Mouse (Mus musculus): ENCODE results near the gene Hectd1. TPM values are rescaled to one million over a fixed set of nuclear protein-coding genes. Genes with fewer than 3 reads are reported as not detected.

Gene Hectd1
- polyA plus RNA-seq, 1 experiment from 2014 or later, result 51.6 TPM

DNA sequence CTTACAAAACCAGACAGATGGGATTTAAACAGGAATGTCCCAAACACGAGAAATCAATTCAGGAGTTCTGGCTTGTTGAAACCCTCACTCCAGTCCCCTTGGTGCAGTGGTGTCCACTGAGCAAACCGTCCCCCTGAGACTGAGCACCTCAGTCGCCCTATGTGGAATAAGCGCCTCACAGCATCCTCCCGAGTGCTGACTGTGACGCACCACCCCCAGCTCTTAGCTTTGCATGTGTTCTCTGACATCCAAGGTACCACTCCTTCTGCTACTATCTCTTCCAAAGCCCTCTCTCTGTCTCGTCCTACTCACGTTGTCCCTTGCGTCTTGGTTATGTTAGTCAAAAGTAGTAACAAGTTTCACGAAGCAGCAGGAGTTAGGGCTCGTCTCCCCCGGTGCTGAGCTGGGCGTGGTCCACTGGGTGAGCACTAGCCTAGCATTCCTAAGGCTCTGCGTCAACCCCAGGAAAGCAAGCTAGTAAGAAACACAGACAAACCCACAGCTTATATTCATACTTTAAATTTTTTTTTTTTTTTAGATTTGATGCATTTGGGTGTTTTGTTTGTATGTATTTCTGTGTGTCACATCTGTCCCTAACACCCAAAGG is 94.6 kb downstream of the Hectd1 start:
- Histone ChIP-seq H3K4me1 (ENCODE audit: control insufficient read depth, insufficient read depth, low read length) (peaks cover 12% of the 10 kb centered on the region), H3K4me3 (ENCODE audit: low read length) (no peak overlapping the region), H3K9ac (ENCODE audit: low read depth, low read length) (no peak overlapping the region), H3K36me3 (ENCODE audit: control insufficient read depth, insufficient read depth, low read length) (no peaks in the 10 kb centered on the region), H3K4me2 (replicated peaks; ENCODE audit: low read depth, low read length) (no peak overlapping the region), H3K27me3 (ENCODE audit: control insufficient read depth, insufficient read depth, low read length) (no peaks in the 10 kb centered on the region), H3K27ac (ENCODE audit: low read depth, low read length) (no peak overlapping the region), H3K9me3 (ENCODE audit: control insufficient read depth, low read length) (no peaks in the 10 kb centered on the region)
- WGBS, result 80% methylated on average over 14 of the region's 14 CpGs
- no peak for ATAC-seq (ENCODE audit: low FRiP score, low TSS enrichment)

DNA sequence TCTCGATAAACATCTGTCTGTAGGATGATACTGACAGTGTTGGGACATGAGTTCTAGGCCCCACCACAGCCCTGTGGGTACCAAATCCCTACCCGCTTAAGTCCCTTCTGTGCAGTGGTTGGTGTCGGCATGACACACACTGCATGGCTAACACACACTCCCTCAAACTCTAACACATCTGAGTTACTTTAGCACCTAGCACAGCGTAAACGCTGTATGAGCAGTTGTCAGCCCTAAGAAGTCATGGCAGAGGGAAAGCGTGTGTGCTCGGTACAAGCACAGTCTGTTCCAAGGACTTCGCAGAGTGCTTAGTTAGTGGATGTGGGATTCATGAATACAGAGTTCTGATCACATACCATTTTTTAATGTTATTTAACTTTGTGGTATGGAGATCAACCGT is 99.5 kb downstream of the Hectd1 start:
- Histone ChIP-seq H3K36me3 (ENCODE audit: control insufficient read depth, insufficient read depth, low read length) (no peaks in the 10 kb centered on the region), H3K27me3 (ENCODE audit: control insufficient read depth, insufficient read depth, low read length) (no peaks in the 10 kb centered on the region), H3K9me3 (ENCODE audit: control insufficient read depth, low read length) (no peaks in the 10 kb centered on the region), H3K9ac (ENCODE audit: low read depth, low read length) (no peak overlapping the region), H3K4me1 (ENCODE audit: control insufficient read depth, insufficient read depth, low read length) (0 out of 2 replicates have a peak, but pooled peaks cover 3% of the 10 kb centered on the region), H3K27ac (ENCODE audit: low read depth, low read length) (no peak overlapping the region), H3K4me3 (ENCODE audit: low read length) (no peak overlapping the region), H3K4me2 (replicated peaks; ENCODE audit: low read depth, low read length) (no peak overlapping the region)
- no peak for ATAC-seq (ENCODE audit: low FRiP score, low TSS enrichment)
- WGBS, result 93% methylated on average over 9 of the region's 9 CpGs

DNA sequence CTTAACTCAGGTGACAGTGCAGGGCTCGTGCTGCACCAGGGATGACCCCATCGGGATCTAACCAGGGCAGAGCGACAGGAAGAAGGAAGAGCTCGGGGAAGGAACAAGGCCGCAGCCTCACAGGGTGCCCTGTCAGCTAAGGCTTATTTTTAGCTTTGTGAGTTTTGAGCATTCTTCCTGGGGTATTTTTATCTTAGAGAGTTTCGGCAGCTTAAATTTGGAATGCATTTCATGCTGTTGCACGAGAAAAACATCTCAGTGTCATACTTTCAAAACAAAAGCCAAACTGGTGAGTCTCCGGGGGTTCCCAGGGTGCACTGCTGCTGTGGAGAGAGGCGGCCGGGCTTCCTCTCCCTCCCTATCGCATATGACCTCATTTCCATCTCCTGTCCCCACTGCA is 100.3 kb downstream of the Hectd1 start:
- ATAC-seq (ENCODE audit: low FRiP score, low TSS enrichment), result no peak
- WGBS, result 59% methylated on average over 11 of the region's 11 CpGs
- Histone ChIP-seq H3K9me3 (ENCODE audit: control insufficient read depth, low read length) (no peaks in the 10 kb centered on the region), H3K27ac (ENCODE audit: low read depth, low read length) (peak overlapping the region; percentile 18; the same call in 1 of the 2 replicates), H3K4me3 (ENCODE audit: low read length) (no peak overlapping the region), H3K36me3 (ENCODE audit: control insufficient read depth, insufficient read depth, low read length) (no peaks in the 10 kb centered on the region), H3K27me3 (ENCODE audit: control insufficient read depth, insufficient read depth, low read length) (no peaks in the 10 kb centered on the region), H3K4me1 (ENCODE audit: control insufficient read depth, insufficient read depth, low read length) (0 out of 2 replicates have a peak, but pooled peaks cover 3% of the 10 kb centered on the region), H3K4me2 (replicated peaks; ENCODE audit: low read depth, low read length) (no peak overlapping the region), H3K9ac (ENCODE audit: low read depth, low read length) (no peak overlapping the region)

DNA sequence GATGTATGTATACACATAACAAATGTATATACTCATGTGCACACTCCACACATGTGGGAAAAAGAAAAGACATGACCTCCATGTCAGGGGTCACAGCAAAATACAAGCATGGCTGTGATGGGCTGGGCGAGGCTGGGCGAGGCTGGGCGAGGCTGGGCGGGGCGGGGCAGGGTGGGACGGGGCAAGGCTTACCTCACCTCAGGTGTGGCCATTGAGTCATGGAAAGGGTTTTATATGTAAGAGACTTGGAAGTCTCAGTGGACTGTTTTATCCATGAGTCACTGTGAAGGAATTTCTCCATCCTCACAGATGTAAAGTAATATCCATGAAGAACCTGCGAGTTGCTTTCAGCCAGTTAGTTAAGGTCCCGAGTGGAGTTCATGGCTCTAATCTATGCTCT is 107.5 kb downstream of the Hectd1 start:
- Histone ChIP-seq H3K4me3 (ENCODE audit: low read length) (no peak overlapping the region), H3K4me2 (replicated peaks; ENCODE audit: low read depth, low read length) (no peak overlapping the region), H3K36me3 (ENCODE audit: control insufficient read depth, insufficient read depth, low read length) (no peaks in the 10 kb centered on the region; the same call in 1 of the 2 replicates), H3K27me3 (ENCODE audit: control insufficient read depth, insufficient read depth, low read length) (no peaks in the 10 kb centered on the region), H3K27ac (ENCODE audit: low read depth, low read length) (no peak overlapping the region), H3K9ac (ENCODE audit: low read depth, low read length) (no peak overlapping the region), H3K4me1 (ENCODE audit: control insufficient read depth, insufficient read depth, low read length) (0 out of 2 replicates have a peak, but pooled peaks cover 3% of the 10 kb centered on the region), H3K9me3 (ENCODE audit: control insufficient read depth, low read length) (no peaks in the 10 kb centered on the region)
- WGBS, result 88% methylated on average over 8 of the region's 8 CpGs
- no peak for ATAC-seq (ENCODE audit: low FRiP score, low TSS enrichment)

DNA sequence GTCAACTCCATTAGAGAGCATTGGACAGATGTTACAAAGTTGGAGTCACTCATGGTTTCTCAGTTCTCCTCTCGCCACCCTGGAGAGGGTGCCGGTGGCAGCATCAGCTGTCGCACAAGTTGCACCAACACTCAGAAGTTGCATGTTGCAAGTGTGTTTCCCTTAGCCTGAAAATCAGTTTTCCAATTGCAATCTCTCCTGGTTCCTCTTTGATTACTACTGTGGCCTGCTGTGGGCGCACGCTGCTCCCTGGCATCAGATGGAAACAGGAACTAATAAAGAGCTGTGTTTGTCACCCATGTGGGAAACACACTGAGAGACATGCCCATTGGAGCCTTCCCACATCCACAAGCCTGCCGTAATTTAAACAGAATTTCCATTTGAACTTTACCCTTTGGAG is 110.7 kb downstream of the Hectd1 start:
- no peak for ATAC-seq (ENCODE audit: low FRiP score, low TSS enrichment)
- no peaks in the 10 kb centered on the region; the same call in 1 of the 2 replicates for H3K36me3 ChIP-seq (ENCODE audit: control insufficient read depth, insufficient read depth, low read length)
- no peaks in the 10 kb centered on the region for H3K9me3 ChIP-seq (ENCODE audit: control insufficient read depth, low read length)

DNA sequence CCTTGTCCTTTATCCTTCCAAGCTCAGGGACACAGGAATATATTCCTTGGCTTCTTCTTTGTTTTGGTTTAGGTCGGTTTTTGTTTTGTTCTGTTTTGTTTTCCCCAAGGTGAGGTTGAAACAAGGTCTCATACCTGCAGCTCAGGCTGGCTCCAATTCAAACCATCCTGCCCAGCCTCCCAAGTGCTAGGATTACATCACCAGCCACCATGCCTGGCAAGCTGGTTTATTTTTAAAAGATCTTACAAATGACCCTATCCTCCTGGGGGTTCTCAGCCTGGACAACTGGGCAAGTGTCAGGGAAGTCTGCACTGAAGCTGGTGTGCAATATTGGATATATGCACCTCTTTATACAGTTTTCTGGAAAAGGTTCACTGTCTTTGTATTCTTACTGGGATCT is 116.7 kb downstream of the Hectd1 start:
- Histone ChIP-seq H3K27ac (ENCODE audit: low read depth, low read length) (no peak overlapping the region), H3K9ac (ENCODE audit: low read depth, low read length) (no peak overlapping the region), H3K4me1 (ENCODE audit: control insufficient read depth, insufficient read depth, low read length) (0 out of 2 replicates have a peak, but pooled peaks cover 5% of the 10 kb centered on the region), H3K36me3 (ENCODE audit: control insufficient read depth, insufficient read depth, low read length) (no peaks in the 10 kb centered on the region), H3K9me3 (ENCODE audit: control insufficient read depth, low read length) (no peaks in the 10 kb centered on the region), H3K4me3 (ENCODE audit: low read length) (no peak overlapping the region), H3K4me2 (replicated peaks; ENCODE audit: low read depth, low read length) (no peak overlapping the region), H3K27me3 (ENCODE audit: control insufficient read depth, insufficient read depth, low read length) (no peaks in the 10 kb centered on the region)
- WGBS, result 68% methylated on average over 1 of the region's 1 CpGs
- ATAC-seq (ENCODE audit: low FRiP score, low TSS enrichment), result no peak

More for the DNA sequence above, 110.7 kb downstream of the Hectd1 start:
- WGBS, result 90% methylated on average over 6 of the region's 6 CpGs
- H3K27me3 ChIP-seq (ENCODE audit: control insufficient read depth, insufficient read depth, low read length), result no peaks in the 10 kb centered on the region
- no peak overlapping the region for H3K9ac ChIP-seq (ENCODE audit: low read depth, low read length)
- no peak overlapping the region for H3K4me3 ChIP-seq (ENCODE audit: low read length)
- H3K27ac ChIP-seq (ENCODE audit: low read depth, low read length), result no peak overlapping the region
- H3K4me2 ChIP-seq (replicated peaks; ENCODE audit: low read depth, low read length), result no peak overlapping the region
- 0 out of 2 replicates have a peak, but pooled peaks cover 5% of the 10 kb centered on the region for H3K4me1 ChIP-seq (ENCODE audit: control insufficient read depth, insufficient read depth, low read length)

DNA sequence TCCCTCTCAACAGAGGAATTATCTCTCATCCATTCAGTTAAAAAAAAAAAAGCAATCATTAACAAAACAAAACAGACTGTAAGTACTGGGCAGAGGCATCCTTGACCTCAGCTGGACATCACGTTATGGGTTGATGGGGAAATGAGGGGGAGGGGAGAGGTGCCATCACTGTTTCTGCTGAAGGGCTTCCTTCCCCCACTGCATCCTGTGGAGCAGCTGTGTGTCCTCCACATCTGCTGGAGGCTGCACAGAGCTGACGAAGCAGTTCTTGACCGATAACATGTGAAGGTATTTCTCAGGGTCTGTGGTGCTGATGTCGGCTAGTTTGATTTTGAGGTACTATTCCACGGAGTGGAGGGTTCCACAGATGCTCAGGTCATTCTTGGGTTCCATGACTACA is 119.2 kb downstream of the Hectd1 start:
- H3K9me3 ChIP-seq (ENCODE audit: control insufficient read depth, low read length), result no peaks in the 10 kb centered on the region
- no peak; the same call in 1 of the 2 replicates for ATAC-seq (ENCODE audit: low FRiP score, low TSS enrichment)

DNA sequence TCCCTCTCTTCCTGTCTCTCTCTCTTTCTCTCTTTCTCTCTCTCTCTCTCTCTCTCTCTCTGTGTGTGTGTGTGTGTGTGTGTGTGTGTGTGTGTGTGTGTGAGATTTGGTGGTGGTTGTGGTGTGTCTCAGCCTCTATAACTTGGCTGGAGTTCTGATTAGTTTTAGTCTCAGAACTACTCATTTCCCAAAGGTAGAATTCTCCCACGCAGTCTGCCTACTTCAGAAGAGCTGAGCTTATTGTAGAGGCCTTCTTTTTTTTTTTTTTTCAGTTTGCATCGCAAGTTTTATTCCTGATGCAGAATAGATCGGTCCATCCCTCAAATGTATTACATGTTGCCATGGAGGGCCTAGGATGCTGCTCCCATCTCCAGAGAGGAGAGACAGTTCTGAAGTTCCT is 119.6 kb downstream of the Hectd1 start:
- Histone ChIP-seq H3K9ac (ENCODE audit: low read depth, low read length) (no peak overlapping the region), H3K4me1 (ENCODE audit: control insufficient read depth, insufficient read depth, low read length) (no peaks in the 10 kb centered on the region), H3K36me3 (ENCODE audit: control insufficient read depth, insufficient read depth, low read length) (no peaks in the 10 kb centered on the region), H3K4me3 (ENCODE audit: low read length) (no peak overlapping the region), H3K27ac (ENCODE audit: low read depth, low read length) (no peak overlapping the region), H3K9me3 (ENCODE audit: control insufficient read depth, low read length) (no peaks in the 10 kb centered on the region), H3K4me2 (replicated peaks; ENCODE audit: low read depth, low read length) (no peak overlapping the region), H3K27me3 (ENCODE audit: control insufficient read depth, insufficient read depth, low read length) (no peaks in the 10 kb centered on the region)
- no peak for ATAC-seq (ENCODE audit: low FRiP score, low TSS enrichment)
- 65% methylated on average over 3 of the region's 3 CpGs for WGBS

More for the DNA sequence above, 119.2 kb downstream of the Hectd1 start:
- no peaks in the 10 kb centered on the region for H3K4me1 ChIP-seq (ENCODE audit: control insufficient read depth, insufficient read depth, low read length)
- H3K4me2 ChIP-seq (replicated peaks; ENCODE audit: low read depth, low read length), result no peak overlapping the region
- no peak overlapping the region for H3K9ac ChIP-seq (ENCODE audit: low read depth, low read length)
- H3K27me3 ChIP-seq (ENCODE audit: control insufficient read depth, insufficient read depth, low read length), result no peaks in the 10 kb centered on the region
- 52% methylated on average over 5 of the region's 5 CpGs for WGBS
- no peak overlapping the region for H3K4me3 ChIP-seq (ENCODE audit: low read length)
- H3K36me3 ChIP-seq (ENCODE audit: control insufficient read depth, insufficient read depth, low read length), result no peaks in the 10 kb centered on the region
- H3K27ac ChIP-seq (ENCODE audit: low read depth, low read length), result no peak overlapping the region

DNA sequence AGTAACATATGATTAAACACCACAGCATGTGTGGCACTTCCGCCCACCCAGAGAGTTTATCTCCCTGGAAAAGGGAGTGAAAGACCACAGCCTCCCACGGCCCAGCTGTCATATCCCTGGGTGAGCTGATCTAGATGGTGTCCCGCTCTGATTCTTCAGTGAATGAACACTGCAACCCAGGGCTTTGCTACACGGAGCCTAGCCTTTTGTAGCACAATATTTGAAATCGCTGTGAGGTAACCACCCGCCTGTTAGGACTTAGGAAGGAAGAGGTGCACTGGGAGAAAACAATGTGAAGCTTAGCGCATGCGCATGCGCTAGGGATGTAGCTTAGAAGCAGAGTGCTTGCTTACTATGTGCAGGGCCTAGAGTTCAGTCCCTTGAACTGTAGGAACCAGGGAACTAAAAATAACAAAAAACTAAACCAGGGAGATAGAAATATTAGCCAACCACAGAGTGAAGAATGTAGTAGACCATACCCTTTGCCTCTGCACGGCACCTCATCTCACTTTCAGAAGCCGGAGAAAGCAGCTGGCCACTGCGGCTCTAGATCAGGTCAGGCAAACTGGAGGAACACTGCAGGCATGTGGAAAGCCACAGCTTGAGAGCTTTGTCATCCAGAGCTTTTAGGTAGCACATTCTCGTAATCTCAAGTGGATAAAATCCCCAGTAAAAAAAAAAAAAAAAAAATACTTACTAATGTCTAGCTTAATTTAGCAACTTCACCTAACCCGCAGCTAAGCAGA is 120.2 kb downstream of the Hectd1 start:
- 56% methylated on average over 14 of the region's 14 CpGs for WGBS
- H3K27ac ChIP-seq (ENCODE audit: low read depth, low read length), result 0 out of 2 replicates have a peak overlapping the region, but pooled peaks have one; percentile 37
- H3K4me2 ChIP-seq (replicated peaks; ENCODE audit: low read depth, low read length), result no peak overlapping the region
- 0 out of 2 replicates have a peak, but pooled peaks cover 4% of the 10 kb centered on the region for H3K4me1 ChIP-seq (ENCODE audit: control insufficient read depth, insufficient read depth, low read length)
- H3K4me3 ChIP-seq (ENCODE audit: low read length), result no peak overlapping the region
- ATAC-seq (ENCODE audit: low FRiP score, low TSS enrichment), result peak; percentile 53
- H3K9me3 ChIP-seq (ENCODE audit: control insufficient read depth, low read length), result no peaks in the 10 kb centered on the region
- no peaks in the 10 kb centered on the region for H3K36me3 ChIP-seq (ENCODE audit: control insufficient read depth, insufficient read depth, low read length)
- H3K27me3 ChIP-seq (ENCODE audit: control insufficient read depth, insufficient read depth, low read length), result no peaks in the 10 kb centered on the region
- 0 out of 2 replicates have a peak overlapping the region, but pooled peaks have one; percentile 28 for H3K9ac ChIP-seq (ENCODE audit: low read depth, low read length)
